Mouse (Mus musculus): ENCODE measurements around the gene Dytn. TPM values are rescaled to one million over a fixed set of nuclear protein-coding genes. Genes with fewer than 3 reads are reported as not detected.
"Not testable (repeated sequence)": the region's sequence is repeated elsewhere in the genome, so short reads cannot be mapped to it uniquely, and the experiment has no call there.

Gene Dytn
- total RNA-seq (2021) = under 1 TPM in 1 of 2 experiments, not detected in 1; 0.20 TPM

DNA sequence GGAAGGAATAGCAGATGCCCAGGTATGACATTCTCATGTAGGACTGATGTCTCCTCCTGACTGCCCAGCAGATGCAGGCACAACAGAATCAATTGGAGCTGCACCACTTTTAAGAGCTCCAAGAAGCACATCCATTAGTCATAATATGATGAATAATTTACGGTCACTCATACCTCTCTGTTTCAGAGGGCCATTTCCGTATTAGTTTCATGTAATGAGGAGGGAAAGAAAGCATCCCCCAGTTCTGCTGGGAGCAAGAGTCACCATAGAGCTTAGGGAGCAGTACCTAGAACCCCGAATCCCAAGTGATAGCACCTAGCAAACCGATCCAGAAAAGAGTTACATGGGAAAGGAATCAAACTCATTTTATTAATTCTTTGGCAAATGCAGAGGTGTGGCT is at the start of gene Dytn:
Dytn (minus strand) TSS at position 101 of the 400 bp plus-strand sequence.
- DNase-seq (ENCODE audit: low spot score in 2 of 2) = no peak
- intact Hi-C loops (cut with DNase I) = no loop called here

DNA sequence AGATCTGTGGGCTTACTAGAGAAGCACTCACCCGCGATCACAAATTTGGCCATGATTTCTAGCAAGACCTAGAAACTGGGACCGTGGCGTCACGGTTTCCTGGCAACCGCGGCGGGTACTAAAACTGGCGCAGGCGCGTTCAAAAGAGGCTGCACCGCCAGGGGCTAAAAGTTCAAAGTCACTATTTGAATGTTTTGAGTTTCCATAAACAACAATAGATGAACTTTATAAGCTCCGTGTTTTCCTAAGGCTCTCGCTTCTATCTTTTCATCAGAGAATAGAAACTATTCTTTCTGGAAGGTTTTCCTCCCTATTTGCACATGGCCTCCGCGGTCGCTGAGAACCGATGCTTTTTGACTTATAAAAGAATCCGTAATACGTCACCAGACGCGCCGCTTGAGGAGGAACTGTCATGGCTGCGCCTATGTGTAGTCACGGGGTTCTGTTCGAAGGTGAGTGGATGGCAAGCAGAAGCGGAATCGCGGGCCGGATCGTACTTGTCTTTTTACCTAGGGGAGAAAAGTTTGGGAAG is 43.6 kb upstream of the Dytn start, which contains the start of the genes Mdh1b and Fastkd2:
Mdh1b (minus strand) TSS at position 79 of the 532 bp plus-strand sequence.
Fastkd2 (plus strand) TSS at position 375 of the 532 bp plus-strand sequence.
- intact Hi-C loops (cut with DNase I) = loop anchor here (5.0 kb wide), 1 partner anchor 68 kb away; no protein-coding TSS in a partner anchor
- DNase-seq (ENCODE audit: low spot score in 2 of 2) = peak; percentile 90 to 92

DNA sequence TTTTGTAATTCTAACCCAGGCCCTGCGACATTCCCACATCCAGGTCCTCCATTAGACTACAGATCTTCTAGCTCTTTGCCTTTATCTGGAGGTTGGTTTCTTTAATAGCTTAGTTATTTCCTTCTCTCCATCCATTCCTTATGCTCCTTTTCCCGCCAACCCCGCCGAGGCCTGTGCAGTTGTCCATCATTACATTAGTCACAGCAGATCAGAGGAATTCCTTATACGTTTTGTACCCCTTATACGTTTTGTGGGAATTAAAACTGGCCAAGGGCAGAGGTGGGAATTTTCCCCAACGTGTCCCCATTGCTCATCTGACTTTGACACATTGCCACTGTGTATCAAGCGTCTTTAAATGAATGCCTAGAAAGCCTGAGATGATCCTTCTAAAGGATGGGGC is 43.1 kb upstream of the Dytn start:
- no peak for DNase-seq (ENCODE audit: low spot score in 2 of 2)
- intact Hi-C loops (cut with DNase I) = loop anchor here (5.0 kb wide), 1 partner anchor 67 kb away; no protein-coding TSS in a partner anchor

DNA sequence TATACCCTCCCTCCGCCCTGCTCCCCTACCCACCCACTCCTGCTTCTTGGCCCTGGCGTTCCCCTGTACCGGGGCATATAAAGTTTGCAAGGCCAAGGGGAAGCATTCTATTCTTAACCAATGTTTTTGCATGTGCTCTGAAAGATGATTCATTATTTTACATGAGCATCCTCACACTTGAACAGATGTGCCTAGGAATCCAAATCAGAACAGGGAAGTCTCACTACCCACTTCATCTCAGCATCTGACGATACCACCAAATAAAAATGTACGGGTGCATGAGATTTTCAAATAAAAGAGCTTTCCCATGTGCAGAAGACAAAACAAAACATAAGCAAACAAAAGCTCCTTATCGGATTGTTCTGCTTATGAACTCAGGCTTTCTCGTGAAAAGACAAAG is 33.4 kb upstream of the Dytn start:
- no peak for DNase-seq (ENCODE audit: low spot score in 2 of 2)
- intact Hi-C loops (cut with DNase I) = no loop called here

DNA sequence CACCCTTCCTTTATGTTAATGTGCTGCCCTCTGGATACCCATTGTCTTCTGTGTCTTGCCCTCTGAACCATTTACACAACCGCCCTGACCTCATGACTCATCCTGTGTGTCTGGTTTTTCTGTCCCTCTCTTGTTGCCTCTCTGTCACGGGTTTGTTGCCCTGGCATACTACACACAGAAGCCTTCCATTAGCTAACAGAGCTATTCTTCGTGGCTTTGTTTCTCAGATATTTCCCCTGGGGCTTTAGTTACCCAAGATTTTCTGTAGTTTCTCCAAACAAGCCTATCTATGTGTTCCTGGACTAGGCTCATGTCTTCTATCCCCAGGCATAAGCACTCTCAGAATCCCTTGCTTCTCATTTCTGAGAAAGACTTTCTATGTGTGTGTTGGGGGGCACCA is 22.1 kb upstream of the Dytn start:
- intact Hi-C loops (cut with DNase I) = no loop called here
- no peak for DNase-seq (ENCODE audit: low spot score in 2 of 2)

DNA sequence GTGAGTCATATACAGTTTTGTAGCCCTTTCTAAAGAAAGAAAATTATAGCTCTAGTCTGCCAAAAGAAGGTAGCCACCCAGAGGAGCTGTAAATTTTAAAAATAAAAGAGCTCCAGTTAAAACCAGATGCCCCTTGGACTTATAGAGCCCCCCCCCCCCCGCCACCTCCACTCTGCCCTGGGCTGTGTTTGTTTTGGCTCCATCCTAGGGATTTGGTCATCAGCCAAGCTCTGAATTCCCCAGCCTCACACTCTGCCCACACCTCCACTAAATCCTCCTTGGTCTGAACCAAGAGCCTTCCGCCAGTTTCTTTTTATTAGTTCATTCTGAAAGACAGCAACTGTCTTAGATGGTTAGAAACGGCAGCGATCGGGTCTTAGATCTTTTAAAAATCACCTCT is 19.0 kb upstream of the Dytn start:
- no peak for DNase-seq (ENCODE audit: low spot score in 2 of 2)
- intact Hi-C loops (cut with DNase I) = no loop called here

DNA sequence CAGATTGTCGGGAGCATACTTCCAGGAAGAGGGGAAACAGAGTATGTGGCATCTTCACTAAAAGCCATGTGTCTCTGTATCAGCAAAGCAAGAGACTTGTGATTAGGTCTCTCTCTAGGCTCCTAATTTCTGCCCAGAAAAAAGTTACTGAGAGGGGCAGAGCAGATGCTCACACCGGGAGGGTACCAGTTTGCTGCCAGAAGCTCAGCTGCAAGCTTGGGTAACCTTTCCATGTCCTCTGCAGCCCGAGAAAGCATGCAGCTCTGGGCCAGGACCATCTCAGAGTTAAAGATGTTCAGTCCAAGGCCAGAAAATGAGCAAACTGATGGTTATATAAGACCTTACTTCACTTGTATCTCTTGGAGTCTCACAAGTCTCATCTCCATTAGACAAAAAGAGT is 10.1 kb upstream of the Dytn start:
- intact Hi-C loops (cut with DNase I) = no loop called here
- no peak for DNase-seq (ENCODE audit: low spot score in 2 of 2)

DNA sequence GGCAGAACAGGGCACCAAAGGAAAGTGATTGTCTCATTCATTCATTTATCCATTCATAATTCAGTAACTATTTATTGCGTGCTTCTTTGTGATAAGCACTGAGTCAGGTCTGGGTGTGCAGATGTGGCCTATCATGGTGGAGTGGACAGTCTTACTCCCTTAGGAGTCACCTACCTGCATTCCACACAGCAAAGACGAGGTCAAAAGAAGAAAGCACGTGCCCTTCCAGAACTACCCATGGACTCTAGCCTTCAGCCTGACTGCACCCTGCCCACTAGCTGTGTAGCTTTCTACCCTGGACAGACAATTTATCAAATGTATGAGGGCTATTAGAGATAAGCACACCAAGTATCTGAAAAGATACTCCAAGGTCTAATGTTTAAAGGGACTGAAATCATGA is 10.8 kb downstream of the Dytn start:
- intact Hi-C loops (cut with DNase I) = no loop called here
- no peak for DNase-seq (ENCODE audit: low spot score in 2 of 2)

DNA sequence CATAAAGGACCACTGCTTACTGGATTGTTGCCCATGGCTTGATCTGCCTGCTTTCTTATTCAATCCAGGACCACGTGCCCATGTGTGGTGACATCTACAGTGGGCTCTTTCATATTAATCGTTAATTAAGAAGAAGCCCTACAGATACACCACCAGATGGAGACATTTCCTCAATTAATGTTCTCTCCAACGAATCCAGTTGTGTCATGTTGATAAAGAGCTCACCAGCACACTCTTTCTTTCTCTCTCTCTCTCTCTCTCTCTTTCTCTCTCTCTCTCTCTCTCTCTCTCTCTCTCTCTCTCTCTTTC is 17.9 kb downstream of the Dytn start:
- DNase-seq (ENCODE audit: low spot score in 2 of 2) = no peak
- intact Hi-C loops (cut with DNase I) = loop anchor here (2.0 to 10.0 kb wide), 4 partner anchors 456 to 1506 kb away; partner anchors contain the start of genes Klf7 and Mettl21a

DNA sequence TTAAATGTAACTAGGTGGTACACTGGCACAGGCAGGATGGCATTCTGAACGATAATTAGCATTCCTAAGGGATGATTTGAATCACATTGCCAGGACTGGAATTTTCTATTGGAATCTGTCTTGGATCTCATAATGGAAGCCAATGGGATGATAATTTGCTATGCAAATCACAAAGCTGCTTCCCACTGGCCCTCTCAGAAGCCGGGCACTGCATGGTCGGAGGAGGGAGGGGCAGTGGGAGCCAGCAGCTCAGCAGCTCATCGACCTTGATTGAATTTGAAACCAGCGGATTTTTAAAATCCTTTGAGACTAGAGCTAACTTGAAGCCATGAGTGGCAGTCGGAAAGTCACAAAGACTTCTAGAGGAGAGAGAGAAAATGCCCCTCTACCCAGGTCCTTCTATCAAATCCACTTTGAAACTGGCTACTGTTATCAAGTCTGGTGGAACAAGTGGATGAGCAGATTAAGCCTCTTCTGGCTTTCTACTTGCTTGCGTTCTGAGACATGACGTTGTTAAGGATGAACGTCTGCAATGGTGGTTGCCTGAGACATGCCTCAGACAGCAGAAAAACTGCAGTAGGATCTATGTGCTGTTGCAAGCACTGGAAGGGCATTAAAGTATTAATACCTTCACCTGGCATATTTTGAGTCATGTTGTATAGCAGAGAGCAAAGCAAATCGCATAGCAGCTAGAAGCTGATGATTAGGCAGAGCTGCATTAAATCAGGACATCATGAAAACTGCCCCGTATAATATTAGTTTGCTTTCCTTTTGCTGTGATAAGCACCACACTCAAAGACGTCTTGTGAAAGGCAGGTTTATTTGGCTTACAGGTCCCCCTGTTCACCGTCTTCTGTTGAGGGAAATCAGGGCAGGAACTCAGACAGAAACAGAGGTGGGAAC is 18.5 kb downstream of the Dytn start:
- no peak for DNase-seq (ENCODE audit: low spot score in 2 of 2)
- intact Hi-C loops (cut with DNase I) = loop anchor here (2.0 to 10.0 kb wide), 4 partner anchors 457 to 1507 kb away; partner anchors contain the start of genes Klf7 and Mettl21a

DNA sequence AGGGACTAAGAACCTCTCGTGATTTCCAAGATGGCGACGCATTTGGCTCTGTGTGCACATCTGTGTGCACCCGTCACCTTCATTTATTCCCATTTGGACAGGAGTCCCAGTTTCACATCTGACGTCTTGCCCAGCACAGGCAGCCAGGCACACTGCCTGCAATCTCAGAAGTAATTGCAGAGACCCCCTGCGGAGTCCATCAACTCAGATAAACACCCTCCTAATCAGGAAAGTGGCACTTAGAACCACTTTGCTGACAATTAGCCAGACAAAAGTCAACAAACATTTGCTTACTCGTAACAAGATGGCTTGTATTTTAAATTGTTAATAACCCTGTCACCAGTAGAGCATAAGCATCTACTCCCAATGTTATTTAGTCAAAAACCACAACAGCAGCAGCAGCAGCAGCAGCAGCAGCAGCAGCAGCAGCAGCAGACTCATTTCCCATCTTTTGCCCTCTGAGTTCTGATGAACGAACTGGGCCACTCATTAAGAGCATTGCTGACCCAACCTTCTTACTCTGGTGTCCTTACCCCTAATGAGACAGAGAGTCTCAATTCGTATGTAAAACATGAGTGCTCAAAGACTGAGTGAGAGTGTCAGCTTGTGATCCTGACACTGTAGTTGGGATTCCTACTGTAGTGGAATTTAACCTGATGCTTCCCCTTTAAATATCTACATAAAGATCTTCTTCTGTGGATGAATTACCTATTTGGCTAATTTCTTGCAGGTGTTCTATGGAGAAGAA is 19.4 kb downstream of the Dytn start:
- intact Hi-C loops (cut with DNase I) = loop anchor here (10.0 kb wide), 3 partner anchors 457 to 1507 kb away; partner anchors contain the start of genes Klf7 and Mettl21a
- DNase-seq (ENCODE audit: low spot score in 2 of 2) = no peak

DNA sequence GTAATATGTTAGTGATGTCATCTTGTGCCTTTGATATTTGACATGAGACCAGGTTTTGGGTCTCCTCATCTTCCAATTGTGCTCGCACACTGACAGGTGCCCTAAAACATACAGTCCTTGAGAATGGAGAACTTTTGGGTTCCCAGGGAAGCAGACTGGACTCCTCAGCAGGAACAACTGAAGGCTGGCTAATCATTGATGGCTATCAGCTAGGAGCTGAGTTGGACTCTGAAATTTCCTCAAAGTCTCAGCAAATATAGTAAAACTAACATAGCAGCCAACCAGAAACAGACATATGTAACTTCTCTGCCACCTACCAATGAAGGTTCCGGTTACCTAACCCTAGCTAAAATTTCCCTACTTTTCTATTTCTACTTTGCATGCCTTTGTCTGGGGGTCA is 20.6 kb downstream of the Dytn start:
- intact Hi-C loops (cut with DNase I) = loop anchor here (10.0 kb wide), 3 partner anchors 459 to 1509 kb away; partner anchors contain the start of genes Klf7 and Mettl21a

DNA sequence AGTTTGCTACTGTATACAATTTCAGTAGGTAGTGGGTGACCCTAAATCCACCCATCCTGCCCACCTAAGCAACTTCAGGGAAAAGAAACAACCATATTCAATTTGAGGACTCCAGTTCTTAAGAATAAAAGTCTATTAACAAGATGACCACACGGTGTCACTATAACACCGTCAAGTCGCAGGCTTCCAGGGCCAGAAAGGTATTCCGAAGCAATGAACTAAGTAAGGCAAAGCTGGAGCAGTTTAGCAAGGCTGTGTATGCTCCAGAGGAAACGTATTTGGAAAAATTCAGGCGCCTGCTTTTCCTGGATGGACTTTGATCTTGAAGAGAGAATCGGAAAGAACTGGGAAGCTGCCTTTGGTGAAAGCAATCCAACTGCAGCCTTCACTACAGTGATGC is 27.1 kb downstream of the Dytn start:
- intact Hi-C loops (cut with DNase I) = loop anchor here (5.0 to 10.0 kb wide), 3 partner anchors 477 to 1345 kb away; no protein-coding TSS in a partner anchor
- DNase-seq (ENCODE audit: low spot score in 2 of 2) = peak in 1 of 2 experiments; percentile 24

More for the DNA sequence above, 20.6 kb downstream of the Dytn start:
- DNase-seq (ENCODE audit: low spot score in 2 of 2) = no peak

DNA sequence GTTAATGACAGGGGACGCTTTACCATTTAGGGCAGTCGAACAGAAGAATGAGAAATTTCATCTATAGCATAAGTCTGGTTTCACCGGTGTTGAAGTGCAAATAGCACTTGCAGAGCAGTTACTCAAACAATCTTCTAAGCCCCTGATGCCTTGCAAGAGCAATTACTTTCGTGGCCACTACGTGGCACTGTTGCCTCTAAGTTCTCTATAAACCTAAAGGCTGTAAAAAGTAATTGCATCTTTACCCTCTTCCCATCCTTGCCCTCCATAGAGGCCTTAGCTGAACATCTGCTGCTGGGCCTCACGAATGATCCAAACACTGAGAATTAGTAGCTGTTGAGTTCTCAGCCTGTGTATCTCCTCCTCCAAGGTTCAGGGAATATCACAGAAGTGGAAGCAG is 28.7 kb downstream of the Dytn start:
- DNase-seq (ENCODE audit: low spot score in 2 of 2) = peak; percentile 30 to 46

DNA sequence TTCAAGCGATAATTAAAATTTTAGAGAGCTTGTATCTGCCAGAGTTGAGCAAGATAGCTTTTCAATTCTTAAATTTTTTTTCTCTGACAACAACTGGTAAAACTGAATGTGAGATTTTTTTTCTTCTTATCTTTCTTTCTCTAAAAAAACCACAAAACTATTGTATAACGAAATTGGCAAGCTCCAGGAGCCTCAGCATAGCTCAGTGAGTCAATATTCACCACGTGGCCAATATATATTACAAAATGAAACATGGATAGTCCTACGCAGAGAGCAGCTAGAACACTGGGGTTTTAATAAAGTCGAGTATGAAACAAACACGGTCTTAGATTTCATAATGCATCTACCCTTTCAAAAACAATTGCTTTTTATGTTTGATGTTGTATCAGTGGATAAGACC is 46.8 kb downstream of the Dytn start:
- intact Hi-C loops (cut with DNase I) = no loop called here
- DNase-seq (ENCODE audit: low spot score in 2 of 2) = no peak

More for the DNA sequence above, 28.7 kb downstream of the Dytn start:
- intact Hi-C loops (cut with DNase I) = loop anchor here (5.0 to 10.0 kb wide), 3 partner anchors 476 to 1347 kb away; no protein-coding TSS in a partner anchor

DNA sequence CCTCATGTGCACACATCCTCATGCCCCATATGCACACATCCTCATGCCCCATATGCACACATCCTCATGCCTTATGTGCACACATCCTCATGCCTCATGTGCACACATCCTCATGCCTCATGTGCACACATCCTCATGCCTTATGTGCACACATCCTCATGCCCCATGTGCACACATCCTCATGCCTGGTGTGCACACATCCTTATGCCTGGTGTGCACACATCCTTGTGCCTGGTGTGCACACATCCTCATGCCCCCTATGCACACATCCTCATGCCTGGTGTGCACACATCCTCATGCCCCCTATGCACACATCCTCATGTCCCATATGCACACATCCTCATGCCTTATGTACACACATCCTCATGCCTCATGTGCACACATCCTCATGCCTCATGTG is 56.3 kb downstream of the Dytn start:
- intact Hi-C loops (cut with DNase I); DNase-seq (ENCODE audit: low spot score in 2 of 2): not testable (repeated sequence)

DNA sequence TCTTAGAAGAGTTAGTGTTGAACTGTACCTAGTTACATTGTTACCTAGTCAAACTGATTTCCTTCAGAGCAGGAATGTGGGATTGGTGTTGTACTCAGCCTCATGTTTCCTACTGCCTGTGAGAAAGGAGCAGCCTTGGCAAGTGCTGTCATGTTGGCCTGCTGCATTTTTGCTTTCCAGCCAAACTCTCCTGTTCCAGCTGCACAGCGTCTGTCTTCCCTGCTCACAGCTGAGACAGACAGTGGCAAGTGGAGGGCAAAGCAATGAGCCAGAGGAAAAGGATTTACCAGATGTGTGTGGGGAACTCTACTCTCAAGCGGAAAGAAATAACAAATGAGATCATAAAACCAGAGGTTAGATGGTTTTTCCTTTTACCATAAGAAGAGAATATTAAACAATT is 58.5 kb downstream of the Dytn start:
- intact Hi-C loops (cut with DNase I) = no loop called here
- no peak for DNase-seq (ENCODE audit: low spot score in 2 of 2)

DNA sequence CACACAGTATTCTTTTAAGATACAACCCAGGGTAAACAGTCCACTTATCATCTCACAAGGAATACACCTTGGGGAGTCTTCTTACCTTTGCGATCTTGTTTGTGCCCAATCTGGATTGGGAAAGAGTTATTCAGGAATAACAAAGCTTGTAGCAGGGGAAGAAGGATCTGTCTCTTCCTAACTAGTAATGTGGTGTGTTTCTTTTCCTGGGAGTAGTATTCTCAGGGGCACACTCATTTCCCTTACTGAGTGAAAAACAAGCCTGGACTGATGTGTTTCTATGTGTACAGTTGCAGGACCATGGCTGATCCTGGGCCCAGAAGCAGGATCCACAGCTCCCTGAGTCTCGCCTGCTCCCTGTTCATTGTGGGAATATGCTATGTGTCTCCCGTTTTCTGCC is 71.1 kb downstream of the Dytn start, which contains the start of gene Gm39653:
Gm39653 (plus strand) TSS at position 301 of the 400 bp plus-strand sequence.
- intact Hi-C loops (cut with DNase I) = no loop called here
- no peak for DNase-seq (ENCODE audit: low spot score in 2 of 2)

DNA sequence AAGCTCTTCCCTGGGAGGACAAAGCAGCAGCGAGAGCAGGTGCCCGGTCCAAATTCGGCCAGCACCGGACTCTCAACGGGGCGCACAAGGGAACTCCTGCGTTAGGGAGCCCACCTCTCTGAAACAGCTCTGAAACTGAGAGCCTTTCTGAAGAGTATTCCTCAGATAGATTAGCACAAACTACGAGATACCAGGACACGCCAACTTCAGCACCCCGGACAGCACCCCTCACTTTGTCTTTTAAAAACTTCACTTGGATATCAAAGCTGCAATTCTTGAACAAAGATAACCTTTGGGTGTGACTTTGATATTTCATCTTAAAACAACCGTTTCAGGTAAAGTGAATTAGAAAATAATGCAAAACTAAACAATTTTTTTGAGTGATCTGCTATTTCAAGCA is 72.1 kb downstream of the Dytn start:
- intact Hi-C loops (cut with DNase I) = no loop called here
- DNase-seq (ENCODE audit: low spot score in 2 of 2) = no peak

DNA sequence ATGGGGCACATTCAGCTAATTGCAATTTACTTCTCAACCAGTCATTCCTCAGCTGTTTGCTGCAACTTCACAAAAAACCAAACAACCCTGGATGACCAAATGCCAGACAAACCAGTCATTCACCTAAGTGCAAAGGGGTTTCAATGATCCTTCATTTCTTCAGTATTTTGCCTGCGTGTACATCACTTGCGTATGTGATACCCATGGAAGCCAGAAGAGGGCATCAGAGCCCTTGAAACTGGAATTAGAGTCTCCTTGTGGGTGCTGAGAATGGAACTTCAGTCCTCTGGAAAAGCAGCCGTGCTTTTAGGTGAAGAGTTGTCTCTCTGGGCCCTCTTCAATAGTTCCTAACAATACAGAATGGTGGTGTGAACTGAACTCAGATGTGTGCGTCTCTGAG is 77.1 kb downstream of the Dytn start:
- intact Hi-C loops (cut with DNase I) = no loop called here
- no peak for DNase-seq (ENCODE audit: low spot score in 2 of 2)
